Mouse (Mus musculus) MEL (cell line): ENCODE results near the gene Pnpla3.

Experiments used
- POLR2A ChIP-seq, 2 experiments: IDR thresholded peaks; 2 replicates each; pipeline ENCODE4 v1.6.1; 2011 to 2012; ENCODE audit warnings: low read length in 2 of 2, mild to moderate bottlenecking in 2 of 2, control low read depth in 1 of 2, improper control_type of control experiment in 1 of 2, low read depth in 1 of 2, moderate library complexity in 1 of 2; ENCODE audit not compliant: control insufficient read depth in 1 of 2, insufficient read depth in 1 of 2, poor library complexity in 1 of 2
- SMC3 ChIP-seq: IDR thresholded peaks from 2 replicates; pipeline ENCODE4 v1.6.1; 2011; ENCODE audit warnings: low read depth, low read length, improper control_type of control experiment
- ZMIZ1 ChIP-seq: IDR thresholded peaks from 2 replicates; pipeline ENCODE4 v1.6.1; 2012; ENCODE audit warnings: low read depth, mild to moderate bottlenecking, inconsistent platforms, low read length, improper control_type of control experiment, moderate library complexity

GRCm38 (mm10) chr15:84188887-84189530, 21.4 kb downstream of the Pnpla3 start:
- TF ChIP-seq SMC3, result no peak
- no peak for TF ChIP-seq POLR2A (IDR thresholded peaks at IDR 0.05; ENCODE audit: control insufficient read depth in 1 of 2, insufficient read depth in 1 of 2, low read depth in 1 of 2, low read length in 2 of 2, poor library complexity in 1 of 2)
- no peak for TF ChIP-seq ZMIZ1
